Mouse (Mus musculus): ENCODE results near the gene Chd4.

Chd4 gene

GRCm38 (mm10) chr6:125090341-125091085, 5.3 kb upstream of the Chd4 start:
- peak; percentile 3 for DNase-seq (ENCODE audit: low spot score)

DNA sequence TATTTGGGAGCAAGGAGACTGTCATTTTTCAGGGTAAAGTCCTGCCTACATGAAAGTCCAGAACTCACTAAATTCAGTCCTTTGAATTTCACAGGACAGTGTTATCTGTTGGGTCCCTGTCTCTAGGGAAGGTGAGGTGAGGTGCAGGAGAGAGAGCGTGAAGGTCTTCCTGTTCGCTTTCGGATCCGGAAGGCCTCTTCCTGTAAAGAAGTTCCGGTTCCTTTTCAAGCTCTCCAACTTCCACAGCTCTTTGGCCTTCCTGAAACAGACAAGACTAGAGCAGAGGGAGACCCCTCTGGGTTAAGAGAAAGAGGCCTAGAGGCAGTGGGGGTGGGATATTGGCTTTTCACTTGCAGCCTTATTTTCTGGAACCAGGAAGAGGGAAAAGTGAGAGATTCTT, 3.4 kb upstream of the Chd4 start:
- DNase-seq (ENCODE audit: low spot score), result no peak

DNA sequence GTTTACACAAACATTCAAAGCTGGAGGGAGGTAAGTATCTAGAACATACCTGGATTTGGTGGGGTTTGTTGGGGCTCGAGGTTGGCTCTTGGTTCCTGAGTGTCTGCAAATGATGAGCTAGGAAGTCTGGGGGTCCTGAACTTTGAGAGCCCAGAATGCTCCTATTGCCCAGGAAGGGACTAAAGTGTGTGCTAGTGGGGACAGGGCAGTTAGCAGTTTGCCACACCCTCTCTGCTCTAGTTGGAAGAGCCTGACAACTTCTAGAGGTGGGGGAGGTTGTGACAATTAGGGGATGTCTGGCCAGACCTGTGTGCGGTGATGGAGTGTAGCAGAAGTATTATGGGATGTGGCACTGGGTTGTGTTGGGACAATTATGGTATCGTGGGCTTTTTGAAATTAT, 938 bp upstream of the Chd4 start:
- DNase-seq (ENCODE audit: low spot score), result peak; percentile 16

DNA sequence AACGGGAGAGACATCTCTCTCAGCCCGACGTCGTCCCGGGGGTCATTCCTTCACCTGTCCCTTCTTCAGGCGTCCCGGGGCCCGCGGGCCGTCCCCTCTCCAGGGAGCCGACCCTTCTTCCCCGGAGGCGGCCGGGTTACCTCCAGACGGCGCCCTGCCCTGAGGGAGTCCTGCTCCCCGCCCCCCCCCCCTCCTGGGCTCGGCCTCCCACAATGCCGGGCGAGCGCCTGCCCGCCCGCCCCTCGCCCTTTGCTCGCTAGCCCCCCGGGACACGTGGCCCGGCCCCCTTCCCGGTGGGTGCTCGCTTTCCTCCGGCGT, 457 bp downstream of the Chd4 start:
- DNase-seq (ENCODE audit: low spot score), result no peak

- peak; percentile 77 for DNase-seq (ENCODE audit: low spot score)
Measured at GRCm38 (mm10) chr6:125096597-125097345, 990 bp downstream of the Chd4 start.

DNA sequence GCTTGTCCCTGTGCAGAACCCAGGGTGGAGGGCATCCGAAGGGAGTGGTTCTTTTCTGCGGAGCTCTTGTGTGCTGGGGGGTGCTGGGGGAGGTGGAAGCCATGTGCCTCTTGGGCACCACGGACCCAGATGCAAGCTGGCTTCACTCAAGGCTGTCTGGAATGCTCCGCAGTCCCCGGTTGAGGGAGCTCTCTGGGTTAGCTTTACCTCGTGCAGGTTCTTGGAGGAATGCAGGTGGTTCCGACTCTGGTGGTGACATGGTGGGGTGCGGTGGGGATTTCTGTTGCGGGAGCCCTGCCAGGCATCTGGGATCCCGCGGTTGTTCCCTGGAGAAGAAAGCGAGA, 1.5 kb downstream of the Chd4 start:
- no peak for DNase-seq (ENCODE audit: low spot score)

DNA sequence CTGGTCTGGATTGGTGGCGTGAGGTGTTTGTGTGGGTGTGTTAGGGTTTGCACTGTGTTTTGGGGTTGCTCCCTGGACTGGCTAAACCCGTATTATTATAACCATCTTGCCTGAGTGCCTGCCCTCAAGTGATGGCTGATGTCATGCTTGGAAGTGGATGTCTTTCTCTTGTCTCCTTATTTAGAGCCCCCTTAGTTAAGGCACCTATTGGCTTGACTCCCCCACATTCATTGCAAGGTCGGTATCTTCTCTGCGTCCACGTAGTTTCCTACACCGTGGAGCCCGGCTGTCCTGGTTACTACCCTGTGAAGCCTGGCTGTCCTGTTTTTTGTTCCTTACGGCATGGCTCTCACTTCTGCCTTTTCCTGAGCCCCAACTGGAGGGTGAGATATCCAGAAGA, 2.2 kb downstream of the Chd4 start:
- no peak for DNase-seq (ENCODE audit: low spot score)

DNA sequence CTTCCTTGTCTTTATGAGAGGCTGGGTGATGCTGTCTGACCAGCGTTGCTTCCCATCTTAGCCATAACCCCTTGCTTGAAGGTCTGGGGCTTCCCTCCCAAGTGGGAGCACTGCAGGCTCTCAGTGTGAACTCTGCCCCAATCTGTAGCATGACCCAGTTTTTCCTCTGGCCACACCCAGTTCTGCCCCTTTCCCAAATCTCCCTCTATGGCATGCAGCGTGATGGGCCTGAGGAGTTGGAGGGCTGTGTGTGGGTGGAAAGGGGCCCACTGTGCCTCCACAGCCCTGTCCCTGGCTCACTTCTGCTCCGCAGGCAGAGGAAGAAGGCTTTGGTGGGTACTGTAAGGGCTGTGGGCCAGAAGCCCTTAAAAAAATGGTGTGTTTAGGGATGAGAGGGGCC, 2.7 kb downstream of the Chd4 start:
- no peak for DNase-seq (ENCODE audit: low spot score)

DNA sequence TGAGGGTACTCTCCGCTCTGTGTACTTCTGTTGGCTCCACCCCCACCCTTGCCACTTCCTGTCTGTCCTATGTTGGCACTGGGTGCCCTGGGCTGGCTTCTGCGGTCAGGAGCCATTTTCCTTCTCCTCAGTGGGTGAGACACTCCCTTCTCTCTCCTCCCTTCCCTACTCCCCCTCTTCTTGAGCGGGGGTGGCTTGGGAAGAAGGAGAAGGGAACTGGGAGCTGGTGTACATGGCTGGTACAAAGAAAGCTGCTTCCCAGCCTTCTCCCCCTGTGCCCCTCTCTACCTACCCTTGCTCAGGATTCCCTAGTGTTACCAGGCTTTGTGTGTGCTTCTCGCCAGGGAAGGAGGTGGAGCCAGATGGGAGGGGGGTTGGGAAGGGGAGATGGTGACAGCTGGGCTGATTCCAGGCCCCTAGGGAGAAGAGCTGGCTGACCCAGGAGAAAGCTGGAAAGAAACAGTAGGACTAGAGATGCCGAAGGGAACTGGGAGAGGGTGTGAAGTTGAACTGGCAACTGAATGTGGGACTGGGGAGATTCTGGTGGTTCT, 3.7 kb downstream of the Chd4 start:
- DNase-seq (ENCODE audit: low spot score), result no peak

DNA sequence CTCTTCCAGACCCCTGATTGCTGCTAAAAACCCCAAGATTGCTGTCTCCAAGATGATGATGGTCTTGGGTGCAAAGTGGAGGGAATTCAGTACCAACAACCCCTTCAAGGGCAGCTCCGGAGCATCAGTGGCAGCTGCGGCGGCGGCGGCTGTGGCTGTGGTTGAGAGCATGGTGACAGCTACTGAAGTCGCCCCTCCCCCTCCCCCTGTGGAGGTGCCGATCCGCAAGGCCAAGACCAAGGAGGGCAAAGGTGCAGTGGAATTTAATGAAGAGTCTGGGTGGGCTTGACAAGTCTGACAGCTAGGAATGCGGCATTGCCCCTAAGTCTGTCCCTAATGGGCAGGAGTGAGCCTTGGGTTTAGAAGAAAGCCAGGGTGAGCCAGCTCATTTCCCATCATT, 5.7 kb downstream of the Chd4 start:
- no peak for DNase-seq (ENCODE audit: low spot score)

- no peak for DNase-seq (ENCODE audit: low spot score)
Measured at GRCm38 (mm10) chr6:125104223-125104622, 8.4 kb downstream of the Chd4 start.

- DNase-seq (ENCODE audit: low spot score), result no peak
Measured at GRCm38 (mm10) chr6:125107705-125108104, 11.9 kb downstream of the Chd4 start.

DNA sequence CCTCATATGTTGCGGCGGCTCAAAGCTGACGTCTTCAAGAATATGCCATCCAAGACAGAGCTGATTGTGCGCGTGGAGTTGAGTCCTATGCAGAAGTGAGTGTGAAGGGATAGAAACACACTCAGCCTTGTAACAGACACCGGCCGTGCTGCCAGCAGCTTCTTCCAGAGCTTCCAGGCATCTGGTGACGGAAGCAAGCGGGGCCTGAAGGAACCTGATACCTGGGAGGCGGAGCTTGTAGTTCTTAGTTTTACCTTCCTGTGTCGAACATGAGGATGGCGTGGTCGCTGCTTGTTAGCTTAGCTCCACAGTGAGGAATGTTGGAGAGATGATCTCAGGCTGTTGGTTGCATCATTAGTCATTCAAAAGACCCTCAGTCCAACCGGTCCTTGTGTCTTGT, 13.6 kb downstream of the Chd4 start:
- DNase-seq (ENCODE audit: low spot score), result no peak

- DNase-seq (ENCODE audit: low spot score), result no peak
Measured at GRCm38 (mm10) chr6:125110927-125111326, 15.1 kb downstream of the Chd4 start.

DNA sequence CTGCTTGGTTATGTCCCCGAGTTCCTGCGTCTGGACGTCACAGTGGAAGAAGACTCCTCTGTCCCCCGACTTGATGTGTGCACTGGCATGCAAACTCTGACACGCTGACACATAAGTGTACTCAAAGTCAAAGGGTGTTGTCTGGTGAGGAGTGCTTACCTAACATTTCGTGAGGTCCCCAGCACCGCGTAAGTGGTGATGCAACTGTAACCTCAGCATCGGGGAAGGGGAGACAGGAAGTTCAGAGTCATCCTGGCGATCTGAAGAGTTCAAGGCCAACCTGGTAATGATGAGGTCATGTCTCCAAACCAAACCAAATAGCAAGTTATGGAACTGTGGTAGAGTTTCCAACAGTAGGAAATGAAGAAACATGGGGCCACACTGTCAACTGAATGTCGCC, 16.8 kb downstream of the Chd4 start:
- DNase-seq (ENCODE audit: low spot score), result no peak

DNA sequence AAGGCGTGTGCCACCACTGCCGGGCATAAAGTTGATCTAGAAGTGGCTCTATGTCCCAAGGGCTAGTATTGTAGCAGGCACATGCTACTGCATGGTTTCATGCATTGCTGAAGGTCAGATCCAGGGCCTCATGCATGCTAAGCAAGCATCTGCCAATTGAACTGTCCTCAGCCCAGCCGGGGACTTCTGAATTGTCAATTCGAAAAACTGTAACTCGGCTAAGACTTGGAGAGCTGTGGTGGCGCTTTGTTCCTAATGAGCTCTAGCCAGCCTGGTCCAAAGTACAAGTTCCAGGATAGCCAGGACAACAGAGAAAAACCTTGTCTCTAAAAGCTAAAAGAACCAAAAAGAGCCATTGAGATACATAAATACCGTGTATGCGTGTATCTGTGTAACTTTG, 23.6 kb downstream of the Chd4 start:
- no peak for DNase-seq (ENCODE audit: low spot score)

DNA sequence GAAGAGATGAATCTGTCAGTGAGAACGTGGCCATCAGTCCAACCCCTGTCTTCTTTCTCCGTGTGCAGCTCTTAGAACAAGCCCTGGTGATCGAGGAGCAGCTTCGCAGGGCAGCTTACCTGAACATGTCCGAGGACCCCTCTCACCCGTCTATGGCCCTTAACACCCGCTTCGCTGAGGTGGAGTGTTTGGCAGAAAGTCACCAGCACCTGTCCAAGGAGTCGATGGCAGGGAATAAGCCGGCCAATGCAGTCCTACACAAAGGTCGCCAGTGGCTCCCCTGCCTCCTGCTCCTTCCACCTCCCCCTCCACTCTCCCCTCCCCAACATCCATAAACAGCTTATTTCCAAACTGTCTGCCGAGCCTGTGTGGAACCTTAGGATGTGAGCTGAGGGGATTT, 32.9 kb downstream of the Chd4 start:
- no peak for DNase-seq (ENCODE audit: low spot score)

- DNase-seq (ENCODE audit: low spot score), result no peak
Measured at GRCm38 (mm10) chr6:125129710-125130402, 34.1 kb downstream of the Chd4 start.

GRCm38 (mm10) chr6:125131302-125132156, 35.7 kb downstream of the Chd4 start, which contains the start of gene Nop2:
Nop2 (plus strand) TSS chr6:125131909.
- peak; percentile 93 for DNase-seq (ENCODE audit: low spot score)

- DNase-seq (ENCODE audit: low spot score), result no peak
Measured at GRCm38 (mm10) chr6:125132470-125132869, 36.7 kb downstream of the Chd4 start.

- DNase-seq (ENCODE audit: low spot score), result no peak
Measured at GRCm38 (mm10) chr6:125137002-125137671, 41.4 kb downstream of the Chd4 start.

All from yolk sac, embryonic 10.5 days (tissue).